Mouse (Mus musculus) heart, embryonic 16.5 days (tissue): ENCODE data around the gene Pdcd2. TPM values are rescaled to one million over a fixed set of nuclear protein-coding genes. Genes with fewer than 3 reads are reported as not detected.

Experiments used
- polyA plus RNA-seq: library from polyadenylated mRNA; unstranded; fragments of >200 nt; fragmentation: Nextera tagmentation; extraction: Ambion mirVana; gene quantifications from 2 replicates; pipeline ENCODE4 v1.2.1, GENCODE M21; 2015

Gene Pdcd2
- polyA plus RNA-seq, 1 experiment from 2014 or later: 35.1 TPM

Other genes starting within 250 kb of the Pdcd2 start
- gene Dll1, start 150.4 kb downstream of the Pdcd2 start, polyA plus RNA-seq: 4.3 and 5.6 TPM in 2 replicates
- 16.6 and 18.1 TPM in 2 replicates for gene Fam120b, start 131.1 kb downstream of the Pdcd2 start, polyA plus RNA-seq
- gene Psmb1, start 27.6 kb downstream of the Pdcd2 start, polyA plus RNA-seq: 180 and 200 TPM in 2 replicates
- gene Tbp, start 27.4 kb downstream of the Pdcd2 start, polyA plus RNA-seq: 25.2 and 27.3 TPM in 2 replicates
- gene Prdm9, start 37.1 kb upstream of the Pdcd2 start, polyA plus RNA-seq: 1.7 and 2.0 TPM in 2 replicates
- gene Chd1, start 177.7 kb upstream of the Pdcd2 start, polyA plus RNA-seq: 14.7 TPM in 2 replicates